Mouse (Mus musculus): Measurements from ENCODE around the gene Nr1h2.

Nr1h2 gene

DNA sequence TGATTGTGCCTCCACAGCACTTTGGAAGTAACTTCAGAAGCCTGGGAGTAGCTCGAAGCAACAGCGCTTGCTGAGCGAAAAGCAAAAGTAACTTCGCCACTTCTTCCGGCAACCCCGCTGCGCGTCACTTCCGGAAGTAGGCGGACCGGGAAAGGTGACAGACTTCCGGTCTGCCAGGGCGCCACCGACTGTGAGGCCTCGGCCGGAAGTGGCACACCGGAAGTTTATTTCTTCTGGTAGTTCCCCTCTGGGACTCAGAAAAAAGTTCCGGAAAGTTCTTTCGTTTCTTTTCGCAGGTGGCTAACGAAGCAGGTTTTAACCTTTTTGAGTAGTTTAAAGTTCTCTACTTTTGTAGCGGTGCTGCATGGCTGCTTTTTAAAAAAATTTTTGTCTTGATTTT lies at the start of gene Nr1h2:
Gene Nr1h2, minus strand, starts transcription at position 126 of the 400 bp plus-strand sequence.
- peak; percentile 75 for DNase-seq (ENCODE audit: low spot score)

DNA sequence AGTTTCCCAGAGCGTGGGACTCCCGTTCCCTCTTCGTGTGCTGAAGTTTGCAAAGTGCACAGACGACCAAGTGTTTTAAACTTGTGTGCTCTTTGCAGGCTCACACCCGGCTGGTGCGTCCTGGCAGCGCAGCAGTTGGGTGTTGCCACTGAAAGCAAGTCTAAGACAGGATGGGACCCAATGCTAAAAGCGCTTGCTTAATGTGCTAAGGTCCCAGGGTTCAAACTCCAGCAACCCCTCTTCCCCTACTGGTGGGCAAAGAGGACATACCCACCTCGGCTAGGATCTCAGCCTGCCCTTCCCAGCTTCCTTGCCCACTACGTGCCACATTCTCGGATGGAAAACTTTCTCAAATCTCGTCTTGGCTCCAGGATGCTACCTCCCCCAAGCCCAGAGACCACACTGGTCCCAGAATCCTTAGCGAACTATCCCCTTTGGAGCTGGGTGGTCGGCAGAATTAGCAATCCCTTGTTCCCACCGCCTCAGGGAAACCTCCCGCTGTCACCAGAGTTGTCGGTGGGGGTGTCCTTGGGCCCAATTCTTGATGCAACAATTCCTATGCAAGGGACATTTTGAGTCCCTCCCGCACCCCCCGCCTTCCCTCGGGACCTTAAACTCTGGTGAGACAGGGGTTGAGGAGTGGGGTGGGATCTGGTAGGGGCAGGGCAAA lies 49.6 kb upstream of the Nr1h2 start:
- DNase-seq (ENCODE audit: low spot score), result no peak

DNA sequence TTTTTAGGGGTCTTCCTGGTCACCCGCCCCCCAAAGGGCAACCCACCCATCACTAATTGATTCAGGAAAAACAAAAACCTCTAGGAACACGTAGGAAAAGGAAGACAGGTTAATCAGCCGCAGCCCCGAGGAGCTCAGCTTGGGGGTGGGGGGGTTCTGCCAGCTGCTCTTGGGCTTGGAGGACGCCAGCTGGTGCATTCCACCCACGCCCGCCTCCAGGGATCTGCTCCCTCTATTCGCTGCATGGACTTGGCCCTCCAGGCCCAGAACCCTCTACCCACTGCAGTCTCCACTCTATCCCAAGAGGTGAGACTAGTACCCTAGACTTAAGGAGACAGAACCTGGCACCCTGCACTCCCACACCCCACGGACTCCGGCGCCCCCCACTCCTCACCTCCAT lies 48.7 kb upstream of the Nr1h2 start:
- DNase-seq (ENCODE audit: low spot score), result no peak

DNA sequence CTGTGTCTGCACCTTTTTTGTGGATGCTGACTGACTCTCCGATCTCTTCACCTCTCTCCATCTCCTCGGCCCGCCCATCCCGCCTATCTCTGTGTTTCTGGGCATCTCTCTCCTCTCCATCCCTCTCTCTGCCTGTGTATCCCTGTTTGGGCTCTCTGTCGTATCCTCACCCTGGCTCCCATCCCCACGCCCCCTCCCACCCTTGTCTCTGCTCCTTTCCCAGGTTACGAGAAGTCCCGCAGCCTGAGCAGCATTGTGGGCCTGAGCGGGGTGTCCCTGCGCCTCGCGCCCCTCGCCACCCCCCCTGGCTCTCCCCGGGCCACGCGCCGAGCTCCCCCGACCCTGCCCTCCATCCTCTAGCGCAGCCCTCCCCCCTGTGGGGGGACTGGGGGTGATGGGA lies 47.9 kb upstream of the Nr1h2 start:
- DNase-seq (ENCODE audit: low spot score), result no peak

DNA sequence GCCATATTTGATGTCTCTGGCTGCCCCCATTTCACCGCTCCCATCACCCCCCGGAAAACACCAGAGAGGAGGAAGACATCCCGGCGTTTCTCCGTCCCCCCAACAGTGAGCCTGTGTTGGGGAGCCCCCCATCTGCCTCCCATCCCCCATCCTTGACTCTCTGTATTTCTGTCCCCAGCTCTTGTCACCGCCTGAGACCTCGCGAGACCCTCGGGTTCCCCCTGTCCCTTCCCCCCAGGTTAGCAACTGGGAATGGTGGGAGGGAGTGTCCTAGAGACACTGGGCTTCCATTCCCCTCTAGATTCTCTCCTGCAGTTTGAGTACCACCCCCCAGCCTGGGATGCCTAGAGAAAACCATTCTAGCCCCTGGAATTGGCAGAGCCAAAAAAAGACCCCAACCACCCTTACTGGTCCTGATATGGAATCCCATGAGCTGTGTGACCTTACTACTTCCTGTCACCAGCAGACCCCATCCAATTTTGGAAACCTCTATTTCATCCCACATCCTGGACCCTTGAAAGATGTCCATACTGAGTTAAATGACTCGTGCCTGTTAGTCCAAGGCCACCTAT lies 47.0 kb upstream of the Nr1h2 start:
- no peak for DNase-seq (ENCODE audit: low spot score)

DNA sequence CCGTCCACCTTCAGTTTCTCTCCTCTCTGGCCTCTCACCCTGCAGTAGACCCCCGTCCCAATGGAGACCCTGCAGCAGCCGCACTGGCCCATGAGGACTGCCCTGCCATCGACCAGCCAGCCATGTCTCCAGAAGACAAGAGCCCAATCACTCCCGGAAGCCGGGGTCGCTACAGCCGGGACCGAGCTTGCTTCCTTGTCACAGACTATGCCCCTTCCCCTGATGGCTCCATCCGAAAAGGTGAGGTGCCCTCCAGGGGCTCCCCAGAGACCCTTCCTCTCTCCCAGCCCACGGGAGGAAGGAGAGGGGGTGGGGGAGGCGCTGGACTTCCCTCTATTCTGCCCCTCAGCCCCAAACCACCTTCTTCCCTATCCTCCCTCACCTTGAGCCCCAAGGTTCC lies 44.6 kb upstream of the Nr1h2 start:
- no peak for DNase-seq (ENCODE audit: low spot score)

DNA sequence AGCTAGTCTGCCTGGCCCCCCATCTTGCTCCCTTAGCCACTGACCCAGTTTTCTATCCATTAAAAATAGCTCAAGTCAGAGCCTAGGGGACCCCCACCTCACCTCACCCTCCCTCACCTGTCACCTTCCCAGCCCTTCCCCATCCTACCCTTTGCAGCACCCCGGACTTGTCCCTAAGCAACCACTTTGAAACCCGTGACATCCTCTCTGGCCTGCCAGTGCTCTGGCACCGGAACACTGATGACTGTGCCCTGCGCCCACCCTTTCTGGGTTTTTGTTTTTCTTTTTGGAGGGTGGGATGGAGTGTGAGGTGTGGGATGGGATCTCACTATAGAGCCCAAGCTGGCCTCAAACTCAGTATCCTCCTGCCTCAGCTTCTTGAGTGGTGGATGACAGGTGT lies 43.9 kb upstream of the Nr1h2 start:
- DNase-seq (ENCODE audit: low spot score), result no peak

DNA sequence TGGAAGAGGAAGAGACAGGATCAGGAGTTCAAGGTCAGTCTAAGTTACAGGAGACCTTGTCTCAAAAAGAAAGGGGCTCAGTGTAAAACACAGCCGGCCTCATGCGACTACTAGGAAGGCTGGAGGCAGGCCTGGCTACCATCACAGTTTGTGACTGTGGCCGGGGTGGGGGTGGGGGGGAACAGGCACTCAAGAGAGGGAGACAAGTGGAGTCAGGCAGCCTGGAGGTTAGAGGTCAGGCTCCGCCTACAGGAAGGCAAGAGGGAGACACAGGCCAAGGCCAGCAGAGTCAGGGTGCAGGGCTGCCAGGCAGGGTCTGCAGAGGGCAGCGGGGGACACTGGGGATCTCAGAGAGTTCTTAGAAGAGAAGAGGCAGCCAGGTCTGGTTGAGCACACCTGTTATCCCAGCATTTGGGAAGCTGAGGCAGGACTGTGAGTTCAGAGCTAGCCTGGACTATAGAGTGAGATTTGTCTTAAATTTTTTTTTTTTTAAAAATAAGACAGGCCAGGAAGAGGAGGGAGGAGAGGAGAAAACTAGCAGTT lies 43.3 kb upstream of the Nr1h2 start:
- no peak for DNase-seq (ENCODE audit: low spot score)

DNA sequence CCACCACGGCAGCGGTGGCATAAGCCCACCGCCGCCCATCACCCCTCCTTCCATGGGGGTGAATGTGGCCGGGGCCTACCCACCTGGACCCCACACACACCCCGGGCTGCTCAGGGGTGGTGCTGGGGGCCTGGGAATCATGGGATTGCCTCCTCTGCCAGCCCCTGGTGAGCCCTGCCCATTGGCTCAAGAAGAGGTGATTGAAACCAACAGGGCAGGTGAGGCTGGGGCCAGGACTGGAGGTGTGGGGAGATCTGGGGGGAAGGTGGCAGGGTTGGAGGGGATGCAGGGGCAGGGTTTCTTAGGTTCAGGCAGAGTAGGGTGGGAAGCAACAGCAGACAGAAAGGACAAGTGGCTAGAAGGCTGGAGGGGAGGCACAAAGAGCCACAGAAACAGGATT lies 42.3 kb upstream of the Nr1h2 start:
- no peak for DNase-seq (ENCODE audit: low spot score)

DNA sequence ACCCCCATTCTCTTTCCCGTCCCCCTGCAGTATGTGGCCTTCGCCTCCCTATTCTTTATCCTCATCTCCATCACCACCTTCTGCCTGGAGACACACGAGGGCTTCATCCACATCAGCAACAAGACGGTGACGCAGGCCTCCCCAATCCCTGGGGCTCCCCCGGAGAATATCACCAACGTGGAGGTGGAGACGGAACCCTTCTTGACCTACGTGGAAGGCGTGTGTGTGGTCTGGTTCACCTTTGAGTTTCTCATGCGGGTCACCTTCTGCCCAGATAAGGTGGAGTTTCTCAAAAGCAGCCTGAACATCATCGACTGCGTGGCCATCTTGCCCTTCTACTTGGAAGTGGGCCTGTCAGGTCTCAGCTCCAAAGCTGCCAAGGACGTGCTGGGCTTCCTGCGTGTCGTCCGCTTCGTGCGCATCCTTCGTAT lies 41.4 kb upstream of the Nr1h2 start:
- no peak for DNase-seq (ENCODE audit: low spot score)

DNA sequence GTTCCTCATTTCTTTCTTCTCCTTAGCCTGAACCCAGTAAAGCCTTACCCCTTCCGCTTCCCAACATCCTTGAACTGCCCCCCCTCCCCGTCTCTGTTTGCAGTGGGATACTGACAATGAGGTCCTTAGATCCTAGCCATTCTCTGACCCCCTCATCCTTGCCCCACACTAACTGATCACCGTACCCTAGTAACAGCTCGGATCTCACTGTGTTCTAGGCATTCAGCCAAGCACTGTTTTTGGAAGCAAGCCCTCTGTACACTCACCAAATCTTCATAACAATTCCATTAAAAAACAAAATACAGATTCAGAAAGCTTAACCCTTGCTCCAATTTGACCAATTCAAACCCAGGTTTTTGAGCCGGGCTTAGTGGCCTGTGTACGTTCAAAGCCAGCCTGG lies 40.5 kb upstream of the Nr1h2 start:
- DNase-seq (ENCODE audit: low spot score), result no peak

DNA sequence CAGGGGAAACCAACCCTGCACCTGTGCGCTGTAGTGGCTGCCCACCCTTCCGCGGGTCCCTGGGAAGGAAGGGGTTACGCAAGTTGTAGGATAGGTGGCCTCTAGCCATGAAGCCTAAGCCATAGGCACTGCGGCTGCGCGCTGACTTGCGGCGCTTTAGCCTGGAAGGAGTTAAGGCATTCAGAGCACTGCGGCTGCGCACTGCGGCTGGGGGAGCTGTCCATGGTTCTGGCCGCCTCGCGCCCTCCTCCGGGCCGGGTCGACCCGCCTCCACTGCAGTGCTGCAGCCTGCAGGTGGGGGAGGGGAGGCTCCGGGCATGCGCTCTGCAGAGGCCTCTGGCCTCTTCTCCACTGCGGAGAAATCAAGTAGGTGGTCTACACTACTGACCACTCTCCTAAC lies 40.0 kb upstream of the Nr1h2 start:
- peak; percentile 86 for DNase-seq (ENCODE audit: low spot score)

DNA sequence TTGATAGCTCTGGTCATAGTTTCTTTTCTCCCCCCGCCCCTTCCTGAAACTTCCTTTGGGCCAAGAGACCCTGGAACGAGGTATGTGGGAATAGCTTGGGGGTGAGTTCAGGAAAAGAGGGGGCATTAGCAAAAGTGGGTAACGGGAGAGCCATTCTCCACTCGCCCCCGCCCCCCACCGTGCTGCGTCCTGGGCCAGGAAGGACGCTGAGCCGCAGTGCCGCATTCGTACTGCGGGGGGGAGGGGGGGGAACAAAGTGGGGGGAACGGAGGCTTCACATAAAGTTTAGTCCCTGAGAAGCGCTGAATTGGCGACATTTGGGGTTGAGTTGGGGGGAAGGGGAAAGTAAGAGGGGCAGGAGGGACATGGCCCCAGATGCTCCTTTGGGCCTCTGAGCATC lies 39.3 kb upstream of the Nr1h2 start:
- no peak for DNase-seq (ENCODE audit: low spot score)

DNA sequence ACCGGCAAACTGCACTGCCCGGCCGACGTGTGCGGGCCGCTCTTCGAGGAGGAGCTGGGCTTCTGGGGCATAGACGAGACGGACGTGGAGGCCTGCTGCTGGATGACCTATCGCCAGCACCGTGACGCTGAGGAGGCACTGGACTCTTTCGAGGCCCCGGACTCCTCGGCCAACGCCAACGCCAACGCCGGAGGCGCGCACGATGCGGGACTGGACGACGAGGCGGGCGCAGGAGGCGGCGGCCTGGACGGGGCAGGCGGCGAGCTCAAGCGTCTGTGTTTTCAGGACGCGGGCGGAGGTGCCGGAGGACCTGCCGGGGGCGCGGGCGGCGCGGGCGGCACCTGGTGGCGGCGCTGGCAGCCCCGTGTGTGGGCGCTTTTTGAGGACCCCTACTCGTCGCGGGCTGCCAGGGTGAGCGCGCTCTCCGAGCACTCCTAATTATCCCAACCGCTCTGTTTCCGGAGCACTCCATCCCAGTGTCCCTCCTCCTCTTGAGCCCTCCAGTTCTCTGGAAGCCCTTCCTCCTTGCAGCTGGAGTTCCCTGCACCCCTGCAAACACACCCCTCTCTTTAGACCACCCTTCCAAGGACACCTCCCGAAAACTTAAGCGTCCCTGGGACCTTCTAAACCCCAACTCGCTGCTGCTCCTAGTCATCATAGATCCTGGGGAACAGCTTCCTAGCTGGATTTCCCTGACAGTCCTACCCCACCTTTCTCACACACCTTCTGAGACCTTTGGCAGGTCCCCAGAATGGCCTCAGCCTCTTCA lies 37.8 kb upstream of the Nr1h2 start:
- DNase-seq (ENCODE audit: low spot score), result no peak

DNA sequence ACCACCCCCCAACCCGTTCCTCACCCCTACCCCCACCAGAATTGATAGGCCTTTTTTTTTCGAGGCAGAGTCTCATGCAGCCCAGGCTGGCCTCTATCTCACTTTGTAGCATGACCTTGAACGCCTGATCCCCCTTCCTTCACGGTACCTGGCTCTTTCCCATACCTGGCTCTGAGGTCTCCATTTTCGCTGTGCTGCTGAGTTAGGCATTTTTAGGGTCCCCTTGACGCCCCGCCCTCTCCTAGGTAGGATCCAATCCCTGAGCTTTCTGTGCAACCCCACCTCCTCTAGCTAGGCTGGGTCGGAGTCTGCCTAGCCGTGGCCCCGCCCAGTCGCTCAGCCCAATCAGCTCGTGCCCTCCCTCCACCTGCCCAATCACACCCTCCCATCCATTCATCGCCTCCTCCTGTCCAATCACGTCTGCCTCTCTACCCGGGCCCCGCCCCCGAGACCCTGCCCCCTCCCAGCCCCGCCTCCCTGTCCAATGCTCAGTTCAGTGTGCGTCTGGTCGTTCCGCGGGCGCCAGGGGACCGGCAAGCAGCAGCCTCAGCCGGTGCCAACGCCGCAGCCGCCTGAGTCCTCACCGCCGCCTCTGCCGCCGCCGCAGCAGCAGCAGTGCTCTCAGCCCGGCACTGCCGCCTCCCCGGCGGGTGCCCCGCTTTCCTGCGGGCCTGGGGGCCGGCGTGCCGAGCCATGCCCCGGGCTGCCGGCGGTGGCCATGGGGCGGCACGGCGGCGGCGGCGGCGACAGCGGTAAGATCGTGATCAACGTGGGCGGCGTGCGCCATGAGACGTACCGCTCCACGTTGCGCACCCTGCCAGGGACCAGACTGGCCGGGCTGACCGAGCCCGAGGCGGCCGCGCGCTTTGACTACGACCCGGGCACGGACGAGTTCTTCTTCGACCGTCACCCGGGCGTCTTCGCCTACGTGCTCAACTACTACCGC lies 36.9 kb upstream of the Nr1h2 start, which contains the start of gene Kcnc3:
Gene Kcnc3, plus strand, starts transcription at position 263 of the 946 bp plus-strand sequence.
- peak; percentile 36 for DNase-seq (ENCODE audit: low spot score)

DNA sequence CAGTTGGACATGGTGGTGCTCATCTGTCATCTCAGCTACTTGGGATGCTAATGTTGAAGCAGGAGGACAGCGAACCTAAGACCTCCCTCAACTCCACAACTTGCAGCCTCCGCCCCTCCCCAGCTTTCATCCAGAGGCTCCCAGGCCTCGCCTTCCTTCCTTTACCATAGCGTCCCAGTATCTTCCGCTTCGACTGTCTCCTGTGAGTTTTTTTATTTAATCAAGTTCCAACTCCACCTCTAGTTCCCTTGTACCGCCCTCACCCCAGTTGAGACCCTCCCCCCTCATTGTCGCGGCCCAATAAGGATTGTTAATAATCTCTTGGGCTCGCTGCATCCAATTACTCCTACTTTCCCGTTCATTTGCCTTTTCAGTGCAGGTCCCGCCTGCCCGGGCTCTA lies 36.2 kb upstream of the Nr1h2 start:
- no peak for DNase-seq (ENCODE audit: low spot score)

DNA sequence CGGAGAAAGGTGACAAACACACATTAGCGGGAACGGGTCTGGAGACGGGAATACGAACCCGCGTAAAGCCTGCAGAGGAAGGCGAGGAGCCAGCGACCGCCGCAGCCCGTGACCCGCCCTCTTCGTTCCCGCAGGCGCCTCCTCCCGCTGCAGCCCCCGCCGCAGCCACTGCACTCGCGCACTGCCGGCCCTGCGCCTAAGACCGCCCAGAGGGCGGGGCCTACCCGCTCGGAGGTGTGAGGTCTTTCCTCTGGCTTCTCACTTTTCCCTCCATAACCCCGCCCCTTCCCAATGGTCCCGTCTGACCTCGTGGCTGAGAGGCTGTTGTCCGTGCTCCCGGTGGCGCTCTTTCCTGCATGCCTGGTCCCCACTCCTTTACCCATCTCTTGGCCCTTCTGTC lies 35.4 kb upstream of the Nr1h2 start:
- DNase-seq (ENCODE audit: low spot score), result no peak

DNA sequence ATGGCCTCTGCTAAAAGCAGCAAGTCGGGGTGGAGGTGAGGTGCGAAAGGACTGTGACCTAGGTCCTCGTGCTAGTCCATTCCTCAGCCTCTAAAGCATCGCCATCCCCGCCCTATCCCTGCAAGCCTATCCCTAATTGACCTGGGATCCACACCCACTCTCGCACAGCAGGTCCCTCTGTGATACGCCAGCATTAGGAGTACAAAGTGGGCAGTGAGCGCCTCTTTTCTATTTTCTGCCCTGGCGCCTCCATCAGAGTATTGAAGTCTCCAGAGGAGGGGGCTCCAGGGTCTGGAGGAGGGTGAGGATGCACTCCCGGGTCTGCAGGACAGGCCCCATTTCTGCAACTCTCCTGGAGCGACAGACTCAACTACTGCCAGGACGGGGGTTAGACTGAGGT lies 34.6 kb upstream of the Nr1h2 start:
- no peak for DNase-seq (ENCODE audit: low spot score)

DNA sequence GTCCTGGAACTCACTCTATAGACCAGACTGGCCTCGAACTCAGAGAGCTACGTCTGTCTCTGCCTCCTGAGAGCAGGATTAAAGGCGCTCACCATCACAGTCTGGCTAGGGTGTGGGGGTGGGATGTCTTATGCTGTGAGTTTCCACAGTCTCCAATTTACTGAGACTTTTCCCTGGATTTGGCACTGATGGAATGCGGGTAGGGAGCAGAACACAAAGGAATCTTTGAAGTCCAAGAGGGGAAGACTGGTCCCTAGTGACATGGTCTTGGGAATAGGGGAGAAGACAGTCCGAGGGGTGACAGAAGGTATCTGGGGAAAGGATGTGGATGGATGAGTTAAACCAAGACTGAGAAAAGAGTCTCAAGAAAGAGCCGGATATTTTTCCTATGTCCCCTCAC lies 33.9 kb upstream of the Nr1h2 start:
- DNase-seq (ENCODE audit: low spot score), result no peak

DNA sequence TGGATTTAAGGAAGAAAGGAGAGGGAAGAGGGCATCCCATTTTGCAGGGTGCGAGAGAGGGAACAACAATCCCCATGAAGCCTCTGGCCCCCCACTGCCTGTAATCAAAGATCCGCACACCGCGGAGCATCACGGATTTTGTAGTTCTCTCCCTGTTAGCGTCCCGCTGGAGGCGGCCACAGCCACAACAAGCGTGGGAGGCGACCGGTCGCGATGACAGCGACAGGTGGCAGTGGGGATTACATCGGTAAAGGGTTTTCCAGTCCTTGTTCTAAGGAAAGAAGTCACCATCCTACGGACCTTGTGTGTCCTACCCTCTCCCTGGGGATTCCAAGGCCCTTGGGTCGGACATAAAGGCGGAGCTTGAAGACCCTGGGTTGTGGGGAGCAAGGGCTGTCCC lies 33.2 kb upstream of the Nr1h2 start:
- DNase-seq (ENCODE audit: low spot score), result no peak

DNA sequence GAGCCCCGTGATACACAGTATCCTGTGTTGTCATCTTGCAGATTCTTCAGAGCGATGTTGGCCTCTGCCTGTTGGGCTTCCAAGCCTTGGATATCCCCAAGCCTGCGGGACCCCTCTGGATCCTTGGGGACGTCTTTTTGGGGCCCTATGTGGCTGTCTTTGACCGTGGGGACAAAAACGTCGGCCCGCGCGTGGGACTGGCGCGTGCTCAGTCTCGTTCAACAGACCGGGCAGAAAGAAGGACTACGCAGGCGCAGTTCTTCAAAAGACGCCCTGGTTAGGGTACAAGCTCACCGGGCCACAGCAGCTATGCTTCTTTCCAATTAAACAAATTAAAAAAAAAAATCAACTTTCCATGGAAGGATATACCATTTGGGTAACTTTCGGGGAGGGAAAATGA lies 32.8 kb upstream of the Nr1h2 start:
- DNase-seq (ENCODE audit: low spot score), result no peak

DNA sequence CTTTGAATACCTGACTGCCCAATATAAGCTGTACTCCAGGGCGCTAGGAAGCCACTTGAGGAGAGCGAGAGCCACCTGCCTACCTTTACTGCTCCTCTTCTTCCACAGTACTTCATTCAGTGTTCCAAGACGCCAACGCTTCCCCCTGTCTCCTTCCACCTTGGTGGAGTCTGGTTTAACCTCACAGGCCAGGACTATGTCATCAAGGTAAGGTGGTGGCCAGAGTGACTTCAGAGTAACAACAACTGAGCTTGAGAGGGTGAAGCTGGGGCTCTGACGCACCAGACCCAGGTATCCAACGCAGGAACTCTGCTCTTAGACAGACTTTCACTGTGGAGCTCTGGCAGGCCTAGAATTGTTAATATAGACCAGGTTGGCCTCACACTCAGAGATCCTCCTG lies 31.9 kb upstream of the Nr1h2 start:
- no peak for DNase-seq (ENCODE audit: low spot score)

Data from ovary, postnatal 10 days (tissue).